Mouse (Mus musculus): Measurements from ENCODE around the gene Pwp1. TPM values are rescaled to one million over a fixed set of nuclear protein-coding genes. Genes with fewer than 3 reads are reported as not detected.

Pwp1 gene
- 34.7 and 37.7 TPM in 2 replicates for polyA plus RNA-seq (2015; fragmentation: Nextera tagmentation; extraction: Ambion mirVana)

DNA sequence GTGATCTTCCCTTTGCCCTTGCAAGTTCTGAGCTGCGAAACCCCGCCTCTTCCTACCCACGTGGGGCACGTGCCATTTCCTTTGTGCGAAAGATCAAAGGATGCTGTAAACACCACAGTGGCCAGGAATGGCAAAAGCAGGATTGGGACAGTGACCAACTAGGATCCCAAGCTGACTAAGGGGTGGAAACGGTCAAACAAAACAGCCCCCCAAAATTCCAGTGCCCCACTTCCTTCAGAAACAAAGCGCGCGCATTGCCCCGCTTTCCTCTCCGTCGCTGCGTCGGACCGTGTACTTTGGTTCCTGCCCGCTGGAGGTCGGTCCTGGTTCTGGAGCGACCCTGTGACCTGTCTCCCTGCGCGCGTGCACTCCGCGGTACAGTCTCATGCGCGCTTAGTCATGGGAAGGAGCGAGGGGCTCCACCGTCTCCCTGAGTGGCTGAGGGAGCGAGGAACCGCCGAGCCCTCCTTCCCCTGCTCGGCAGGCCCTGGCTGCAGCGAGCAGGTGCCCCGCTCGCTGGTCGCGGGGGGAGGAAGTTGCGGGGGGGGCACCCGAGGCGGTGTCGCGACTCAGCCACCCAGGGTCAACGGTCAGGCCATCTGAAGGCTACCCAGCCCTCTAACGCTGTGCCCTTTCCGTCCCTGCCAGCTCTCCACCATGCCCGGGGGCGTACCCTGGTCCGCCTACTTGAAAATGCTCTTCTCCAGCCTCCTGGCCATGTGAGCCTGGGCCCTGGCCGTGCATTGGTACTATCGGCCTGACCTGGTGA lies at the start of gene Pwp1:
Gene Pwp1, plus strand, starts transcription at position 410 of the 769 bp plus-strand sequence.

GRCm38 (mm10) chr10:85916498-85917309 lies 87.4 kb downstream of the Pwp1 start, which contains the start of gene Prdm4:
TSS of gene Prdm4 (minus strand) at chr10:85917142.

GRCm38 (mm10) chr10:85927676-85928445 lies 98.6 kb downstream of the Pwp1 start, which contains the start of gene Ascl4:
TSS of gene Ascl4 (plus strand) at chr10:85927681.

Other genes starting within 250 kb of the Pwp1 start
- 5.9 and 6.1 TPM in 2 replicates for gene Prdm4, start 87.6 kb downstream of the Pwp1 start, polyA plus RNA-seq (2015; fragmentation: Nextera tagmentation; extraction: Ambion mirVana)
- gene Ascl4, start 98.2 kb downstream of the Pwp1 start, polyA plus RNA-seq (2015; fragmentation: Nextera tagmentation; extraction: Ambion mirVana), result not detected in 2 replicates
- gene Rtcb, start 128.3 kb downstream of the Pwp1 start, polyA plus RNA-seq (2015; fragmentation: Nextera tagmentation; extraction: Ambion mirVana), result 88.1 and 91.2 TPM in 2 replicates
- not detected in 2 replicates for gene Bpifc, start 182.4 kb downstream of the Pwp1 start, polyA plus RNA-seq (2015; fragmentation: Nextera tagmentation; extraction: Ambion mirVana)
- gene Fbxo7, start 192.5 kb downstream of the Pwp1 start, polyA plus RNA-seq (2015; fragmentation: Nextera tagmentation; extraction: Ambion mirVana), result 62.7 and 71.7 TPM in 2 replicates

Data from spleen, postnatal 0 days (tissue).